Mouse (Mus musculus) spleen, postnatal 10 days (tissue): ENCODE measurements around the gene Adora1.

Experiments
- DNase-seq, 2 experiments: peaks; one replicate each; pipeline ENCODE4 v3.0.0; 2021 to 2022; ENCODE audit warnings: low spot score in 2 of 2

Gene Adora1

GRCm38 (mm10) chr1:134240701-134241100, 5.5 kb upstream of the Adora1 start:
- DNase-seq = no peak

GRCm38 (mm10) chr1:134237438-134237837, 2.2 kb upstream of the Adora1 start:
- no peak for DNase-seq

- DNase-seq = no peak
Observed at GRCm38 (mm10) chr1:134236142-134236541, 911 bp upstream of the Adora1 start.

GRCm38 (mm10) chr1:134234455-134235390, 508 bp downstream of the Adora1 start:
- DNase-seq = no peak

- no peak for DNase-seq
Observed at GRCm38 (mm10) chr1:134233681-134234454, 1.4 kb downstream of the Adora1 start.

- DNase-seq = no peak
Observed at GRCm38 (mm10) chr1:134232778-134233531, 2.3 kb downstream of the Adora1 start.

- DNase-seq = no peak
Observed at GRCm38 (mm10) chr1:134232326-134232725, 2.9 kb downstream of the Adora1 start.

- DNase-seq = no peak
Observed at GRCm38 (mm10) chr1:134231681-134232080, 3.5 kb downstream of the Adora1 start.

GRCm38 (mm10) chr1:134231270-134231669, 4.0 kb downstream of the Adora1 start:
- DNase-seq = no peak

GRCm38 (mm10) chr1:134230638-134231228, 4.5 kb downstream of the Adora1 start:
- DNase-seq = no peak

- no peak for DNase-seq
Observed at GRCm38 (mm10) chr1:134229806-134230575, 5.2 kb downstream of the Adora1 start.

- no peak for DNase-seq
Observed at GRCm38 (mm10) chr1:134226739-134227138, 8.5 kb downstream of the Adora1 start.

- DNase-seq = no peak
Observed at GRCm38 (mm10) chr1:134225375-134225774, 9.9 kb downstream of the Adora1 start.

GRCm38 (mm10) chr1:134224649-134225227, 10.5 kb downstream of the Adora1 start:
- no peak for DNase-seq

- no peak for DNase-seq
Observed at GRCm38 (mm10) chr1:134222122-134223055, 12.8 kb downstream of the Adora1 start.

- DNase-seq = no peak
Observed at GRCm38 (mm10) chr1:134221172-134221571, 14.1 kb downstream of the Adora1 start.

GRCm38 (mm10) chr1:134219608-134220007, 15.6 kb downstream of the Adora1 start:
- DNase-seq = no peak

- no peak for DNase-seq
Observed at GRCm38 (mm10) chr1:134217942-134218341, 17.3 kb downstream of the Adora1 start.

- no peak for DNase-seq
Observed at GRCm38 (mm10) chr1:134217028-134217481, 18.2 kb downstream of the Adora1 start.
